Mouse (Mus musculus) hindbrain, embryonic 12.5 days (tissue): Measurements from ENCODE around the gene Smarca2. TPM values are rescaled to one million over a fixed set of nuclear protein-coding genes. Genes with fewer than 3 reads are reported as not detected.

ENCODE experiments used
- ATAC-seq: fragments of 200-750 bp; cut with Nextera tagmentation; 2 replicates; pipeline ENCODE4 v1.8.0; 2017; ENCODE audit warnings: moderate TSS enrichment; ENCODE audit not compliant: low FRiP score
- H3K27ac ChIP-seq: fragments of 300-500 bp; sonication (generic); 2 replicates; pipeline ENCODE4 v1.5.1; 2016; ENCODE audit warnings: mild to moderate bottlenecking
- H3K27me3 ChIP-seq: fragments of 300-500 bp; sonication (generic); 2 replicates; pipeline ENCODE4 v1.6.1; 2016; ENCODE audit warnings: mild to moderate bottlenecking
- H3K36me3 ChIP-seq: fragments of 300-500 bp; sonication (generic); 2 replicates; pipeline ENCODE4 v1.6.1; 2016; ENCODE audit warnings: mild to moderate bottlenecking
- H3K4me1 ChIP-seq: fragments of 300-500 bp; sonication (generic); 2 replicates; pipeline ENCODE4 v1.6.1; 2016
- H3K4me2 ChIP-seq: fragments of 300-500 bp; sonication (generic); replicated peaks from 2 replicates; pipeline ENCODE4 v1.6.1; 2016; ENCODE audit warnings: mild to moderate bottlenecking
- H3K4me3 ChIP-seq: fragments of 300-500 bp; sonication (generic); 2 replicates; pipeline ENCODE4 v1.5.1; 2016; ENCODE audit warnings: mild to moderate bottlenecking
- H3K9ac ChIP-seq: fragments of 300-500 bp; sonication (generic); 2 replicates; pipeline ENCODE4 v1.6.1; 2016; ENCODE audit warnings: mild to moderate bottlenecking, moderate library complexity
- H3K9me3 ChIP-seq: fragments of 300-500 bp; sonication (generic); replicated peaks from 2 replicates; pipeline ENCODE4 v1.6.1; 2016; ENCODE audit warnings: mild to moderate bottlenecking
- WGBS: fragments of 180-500 bp; shearing (Covaris S2); methylation state at CpG from one replicate; pipeline ENCODE4 v1.1.7; 2016; 5-methylcytosine and 5-hydroxymethylcytosine counted together
- polyA plus RNA-seq: library from polyadenylated mRNA; unstranded; fragments of >200 nt; fragmentation: Nextera tagmentation; extraction: Ambion mirVana; gene quantifications from 2 replicates; pipeline ENCODE4 v1.2.1, GENCODE M21; 2016

Gene Smarca2
- polyA plus RNA-seq, 1 experiment from 2014 or later, result 60.9 TPM

GRCm38 (mm10) chr19:26755991-26756390 lies 151.1 kb downstream of the Smarca2 start:
- no peak overlapping the region for H3K4me2 ChIP-seq
- peaks cover 5% of the 10 kb centered on the region; the same call in 1 of the 2 replicates for H3K4me1 ChIP-seq
- H3K27ac ChIP-seq, result no peak overlapping the region
- 89% methylated on average over 6 of the region's 6 CpGs for WGBS
- no peak overlapping the region for H3K4me3 ChIP-seq
- H3K36me3 ChIP-seq, result no peaks in the 10 kb centered on the region; the same call in 1 of the 2 replicates
- 0 out of 2 replicates have a peak, but pooled peaks cover 5% of the 10 kb centered on the region for H3K27me3 ChIP-seq
- no peak for ATAC-seq
- H3K9ac ChIP-seq, result no peak overlapping the region
- H3K9me3 ChIP-seq, result no peaks in the 10 kb centered on the region

- H3K27ac ChIP-seq, result no peak overlapping the region
- no peaks in the 10 kb centered on the region for H3K9me3 ChIP-seq
- H3K4me1 ChIP-seq, result peaks cover 8% of the 10 kb centered on the region
- H3K36me3 ChIP-seq, result no peaks in the 10 kb centered on the region; the same call in 1 of the 2 replicates
- no peak overlapping the region for H3K4me2 ChIP-seq
- H3K9ac ChIP-seq, result no peak overlapping the region
- 0 out of 2 replicates have a peak, but pooled peaks cover 5% of the 10 kb centered on the region for H3K27me3 ChIP-seq
- WGBS, result 82% methylated on average over 8 of the region's 8 CpGs
- ATAC-seq, result no peak
- no peak overlapping the region for H3K4me3 ChIP-seq
These were observed 151.5 kb downstream of the Smarca2 start for GRCm38 (mm10) chr19:26756399-26756798.

GRCm38 (mm10) chr19:26758156-26758555 lies 153.3 kb downstream of the Smarca2 start:
- Histone ChIP-seq H3K9me3 (no peaks in the 10 kb centered on the region), H3K9ac (no peak overlapping the region), H3K27me3 (0 out of 2 replicates have a peak, but pooled peaks cover 5% of the 10 kb centered on the region), H3K36me3 (no peaks in the 10 kb centered on the region; the same call in 1 of the 2 replicates), H3K4me2 (no peak overlapping the region), H3K4me3 (no peak overlapping the region), H3K4me1 (peaks cover 9% of the 10 kb centered on the region), H3K27ac (no peak overlapping the region)
- 82% methylated on average over 8 of the region's 8 CpGs for WGBS
- ATAC-seq, result no peak

- no peak for ATAC-seq
- Histone ChIP-seq H3K27me3 (0 out of 2 replicates have a peak, but pooled peaks cover 5% of the 10 kb centered on the region), H3K9ac (no peak overlapping the region), H3K4me1 (peaks cover 9% of the 10 kb centered on the region), H3K36me3 (no peaks in the 10 kb centered on the region; the same call in 1 of the 2 replicates), H3K9me3 (no peaks in the 10 kb centered on the region), H3K4me2 (no peak overlapping the region), H3K4me3 (no peak overlapping the region), H3K27ac (no peak overlapping the region)
- WGBS, result 83% methylated on average over 7 of the region's 7 CpGs
These were observed 153.8 kb downstream of the Smarca2 start for GRCm38 (mm10) chr19:26758620-26759019.

GRCm38 (mm10) chr19:26759295-26759694 lies 154.4 kb downstream of the Smarca2 start:
- ATAC-seq, result no peak
- H3K36me3 ChIP-seq, result no peaks in the 10 kb centered on the region; the same call in 1 of the 2 replicates
- WGBS, result 85% methylated on average over 13 of the region's 13 CpGs
- 0 out of 2 replicates have a peak, but pooled peaks cover 5% of the 10 kb centered on the region for H3K27me3 ChIP-seq
- no peaks in the 10 kb centered on the region for H3K9me3 ChIP-seq
- H3K4me3 ChIP-seq, result no peak overlapping the region
- no peak overlapping the region for H3K27ac ChIP-seq
- H3K4me1 ChIP-seq, result peaks cover 6% of the 10 kb centered on the region
- no peak overlapping the region for H3K9ac ChIP-seq
- H3K4me2 ChIP-seq, result no peak overlapping the region

GRCm38 (mm10) chr19:26761257-26761656 lies 156.4 kb downstream of the Smarca2 start:
- no peak overlapping the region for H3K4me3 ChIP-seq
- ATAC-seq, result 0 out of 2 replicates have a peak, but pooled peaks have one; percentile 26
- H3K9me3 ChIP-seq, result no peaks in the 10 kb centered on the region
- H3K36me3 ChIP-seq, result no peaks in the 10 kb centered on the region; the same call in 1 of the 2 replicates
- H3K4me1 ChIP-seq, result peaks cover 6% of the 10 kb centered on the region
- H3K9ac ChIP-seq, result no peak overlapping the region
- 0 out of 2 replicates have a peak, but pooled peaks cover 5% of the 10 kb centered on the region for H3K27me3 ChIP-seq
- H3K27ac ChIP-seq, result no peak overlapping the region
- no peak overlapping the region for H3K4me2 ChIP-seq

GRCm38 (mm10) chr19:26765483-26765882 lies 160.6 kb downstream of the Smarca2 start:
- no peaks in the 10 kb centered on the region for H3K27me3 ChIP-seq
- H3K4me3 ChIP-seq, result no peak overlapping the region
- no peaks in the 10 kb centered on the region for H3K36me3 ChIP-seq
- ATAC-seq, result no peak
- no peak overlapping the region for H3K4me2 ChIP-seq
- H3K27ac ChIP-seq, result no peak overlapping the region
- no peaks in the 10 kb centered on the region for H3K9me3 ChIP-seq
- 93% methylated on average over 7 of the region's 7 CpGs for WGBS
- no peak overlapping the region for H3K9ac ChIP-seq
- peaks cover 25% of the 10 kb centered on the region for H3K4me1 ChIP-seq

- Histone ChIP-seq H3K36me3 (no peaks in the 10 kb centered on the region), H3K27me3 (no peaks in the 10 kb centered on the region), H3K4me3 (no peak overlapping the region), H3K27ac (peak overlapping the region; percentile 19; the same call in 1 of the 2 replicates), H3K4me2 (no peak overlapping the region), H3K4me1 (peaks cover 28% of the 10 kb centered on the region), H3K9me3 (no peaks in the 10 kb centered on the region), H3K9ac (no peak overlapping the region)
- ATAC-seq, result no peak
- WGBS, result 89% methylated on average over 13 of the region's 13 CpGs
These were observed 162.6 kb downstream of the Smarca2 start for GRCm38 (mm10) chr19:26767454-26767853.

GRCm38 (mm10) chr19:26767941-26768340 lies 163.1 kb downstream of the Smarca2 start:
- ATAC-seq, result no peak
- H3K9ac ChIP-seq, result no peak overlapping the region
- H3K36me3 ChIP-seq, result no peaks in the 10 kb centered on the region
- no peaks in the 10 kb centered on the region for H3K27me3 ChIP-seq
- H3K4me2 ChIP-seq, result no peak overlapping the region
- H3K4me1 ChIP-seq, result peaks cover 28% of the 10 kb centered on the region
- 91% methylated on average over 6 of the region's 6 CpGs for WGBS
- H3K27ac ChIP-seq, result no peak overlapping the region
- no peaks in the 10 kb centered on the region for H3K9me3 ChIP-seq
- no peak overlapping the region for H3K4me3 ChIP-seq

- Histone ChIP-seq H3K4me1 (peaks cover 28% of the 10 kb centered on the region), H3K27ac (peak overlapping the region; percentile 93), H3K4me2 (no peak overlapping the region), H3K9ac (no peak overlapping the region), H3K27me3 (no peaks in the 10 kb centered on the region), H3K9me3 (no peaks in the 10 kb centered on the region), H3K36me3 (no peaks in the 10 kb centered on the region), H3K4me3 (no peak overlapping the region)
- no peak for ATAC-seq
- 81% methylated on average over 5 of the region's 5 CpGs for WGBS
These were observed 164.0 kb downstream of the Smarca2 start for GRCm38 (mm10) chr19:26768846-26769245.

- Histone ChIP-seq H3K4me2 (peak overlapping the region; percentile 47), H3K9me3 (no peaks in the 10 kb centered on the region), H3K9ac (peak overlapping the region; percentile 39), H3K36me3 (peaks cover 8% of the 10 kb centered on the region; the same call in 1 of the 2 replicates), H3K4me3 (peak overlapping the region; percentile 8; the same call in 1 of the 2 replicates), H3K4me1 (peaks cover 28% of the 10 kb centered on the region), H3K27me3 (no peaks in the 10 kb centered on the region), H3K27ac (peak overlapping the region; percentile 93)
- peak; percentile 86 for ATAC-seq
- whole genome bisulfite sequencing, result 26% methylated on average over 16 of the region's 16 CpGs
These were observed 165.0 kb downstream of the Smarca2 start for GRCm38 (mm10) chr19:26769609-26770500.

- WGBS, result 27% methylated on average over 5 of the region's 6 CpGs
- Histone ChIP-seq H3K27ac (peak overlapping the region; percentile 93), H3K4me3 (no peak overlapping the region), H3K9ac (peak overlapping the region; percentile 39; the same call in 1 of the 2 replicates), H3K27me3 (no peaks in the 10 kb centered on the region), H3K4me2 (peak overlapping the region; percentile 47), H3K36me3 (peaks cover 11% of the 10 kb centered on the region; the same call in 1 of the 2 replicates), H3K4me1 (peaks cover 28% of the 10 kb centered on the region), H3K9me3 (no peaks in the 10 kb centered on the region)
- ATAC-seq, result peak; percentile 63
These were observed 165.7 kb downstream of the Smarca2 start for GRCm38 (mm10) chr19:26770592-26770991.
